Mouse (Mus musculus): ENCODE measurements around the gene Agmat. TPM values are rescaled to one million over a fixed set of nuclear protein-coding genes. Genes with fewer than 3 reads are reported as not detected.
A peak's percentile ranks its signal among the peaks of the same experiment; 100 is the strongest.

The Agmat gene
- total and polyA plus RNA-seq, 2 experiments from 2014 or later, result 0.60 TPM; not detected in 1

- H3K9me3 ChIP-seq (ENCODE audit: low read length), result no peaks in the 10 kb centered on the region
- WGBS, result 62% methylated on average over 3 of the region's 3 CpGs
- no peak overlapping the region for H3K27ac ChIP-seq
- no peak for DNase-seq (ENCODE audit: low spot score)
- TF ChIP-seq CTCF (IDR thresholded peaks at IDR 0.05; ENCODE audit: low read depth), result no peak
- H3K9ac ChIP-seq (replicated peaks; ENCODE audit: low read length), result no peak overlapping the region
- no peaks in the 10 kb centered on the region for H3K36me3 ChIP-seq (ENCODE audit: insufficient read depth, low read length)
- no peak overlapping the region for H3K4me3 ChIP-seq (ENCODE audit: low read length)
- no peak overlapping the region for H3K4me2 ChIP-seq (ENCODE audit: low read depth, low read length)
- ATAC-seq, result no peak
- H3K4me1 ChIP-seq (ENCODE audit: insufficient read depth, low read length), result no peaks in the 10 kb centered on the region
- H3K27me3 ChIP-seq (ENCODE audit: insufficient read depth, low read length), result no peaks in the 10 kb centered on the region
Measured at GRCm38 (mm10) chr4:141750826-141751225, 4.4 kb downstream of the Agmat start.

GRCm38 (mm10) chr4:141751419-141752075 lies 5.1 kb downstream of the Agmat start:
- no peaks in the 10 kb centered on the region for H3K36me3 ChIP-seq (ENCODE audit: insufficient read depth, low read length)
- no peak overlapping the region for H3K4me2 ChIP-seq (ENCODE audit: low read depth, low read length)
- H3K9me3 ChIP-seq (ENCODE audit: low read length), result no peaks in the 10 kb centered on the region
- no peak for DNase-seq (ENCODE audit: low spot score)
- peak; percentile 32; the same call in 1 of the 2 replicates for ATAC-seq
- no peaks in the 10 kb centered on the region for H3K4me1 ChIP-seq (ENCODE audit: insufficient read depth, low read length)
- H3K27me3 ChIP-seq (ENCODE audit: insufficient read depth, low read length), result no peaks in the 10 kb centered on the region
- TF ChIP-seq CTCF (IDR thresholded peaks at IDR 0.05; ENCODE audit: low read depth), result no peak
- H3K27ac ChIP-seq, result no peak overlapping the region
- no peak overlapping the region for H3K4me3 ChIP-seq (ENCODE audit: low read length)
- H3K9ac ChIP-seq (replicated peaks; ENCODE audit: low read length), result no peak overlapping the region
- WGBS, result 35% methylated on average over 4 of the region's 4 CpGs

GRCm38 (mm10) chr4:141752076-141752421 lies 5.6 kb downstream of the Agmat start:
- 13% methylated on average over 4 of the region's 4 CpGs for WGBS

GRCm38 (mm10) chr4:141755375-141755930 lies 9.0 kb downstream of the Agmat start:
- no peak for TF ChIP-seq CTCF (IDR thresholded peaks at IDR 0.05; ENCODE audit: low read depth)
- no peaks in the 10 kb centered on the region for H3K36me3 ChIP-seq (ENCODE audit: insufficient read depth, low read length)
- ATAC-seq (no peak), DNase-seq (ENCODE audit: low spot score) (no peak)
- no peaks in the 10 kb centered on the region for H3K27me3 ChIP-seq (ENCODE audit: insufficient read depth, low read length)
- WGBS, result 94% methylated on average over 19 of the region's 19 CpGs
- H3K4me3 ChIP-seq (ENCODE audit: low read length), result no peak overlapping the region
- no peaks in the 10 kb centered on the region for H3K9me3 ChIP-seq (ENCODE audit: low read length)
- no peak overlapping the region for H3K4me2 ChIP-seq (ENCODE audit: low read depth, low read length)
- no peak overlapping the region for H3K9ac ChIP-seq (replicated peaks; ENCODE audit: low read length)
- H3K27ac ChIP-seq, result no peak overlapping the region
- H3K4me1 ChIP-seq (ENCODE audit: insufficient read depth, low read length), result no peaks in the 10 kb centered on the region

More at GRCm38 (mm10) chr4:141752076-141752421, 5.6 kb downstream of the Agmat start:
- Histone ChIP-seq H3K27me3 (ENCODE audit: insufficient read depth, low read length) (no peaks in the 10 kb centered on the region), H3K9ac (replicated peaks; ENCODE audit: low read length) (no peak overlapping the region), H3K27ac (no peak overlapping the region), H3K4me1 (ENCODE audit: insufficient read depth, low read length) (no peaks in the 10 kb centered on the region), H3K4me2 (ENCODE audit: low read depth, low read length) (no peak overlapping the region), H3K9me3 (ENCODE audit: low read length) (no peaks in the 10 kb centered on the region), H3K36me3 (ENCODE audit: insufficient read depth, low read length) (no peaks in the 10 kb centered on the region), H3K4me3 (ENCODE audit: low read length) (no peak overlapping the region)
- DNase-seq (ENCODE audit: low spot score) (no peak), ATAC-seq (no peak)
- no peak for TF ChIP-seq CTCF (IDR thresholded peaks at IDR 0.05; ENCODE audit: low read depth)

GRCm38 (mm10) chr4:141757124-141757523 lies 10.7 kb downstream of the Agmat start:
- no peak for ATAC-seq
- WGBS, result 84% methylated on average over 3 of the region's 3 CpGs
- no peak for TF ChIP-seq CTCF (IDR thresholded peaks at IDR 0.05; ENCODE audit: low read depth)

GRCm38 (mm10) chr4:141758874-141759542 lies 12.5 kb downstream of the Agmat start:
- no peak overlapping the region for H3K4me2 ChIP-seq (ENCODE audit: low read depth, low read length)
- WGBS, result 76% methylated on average over 6 of the region's 6 CpGs
- DNase-seq (ENCODE audit: low spot score), result no peak
- no peaks in the 10 kb centered on the region for H3K4me1 ChIP-seq (ENCODE audit: insufficient read depth, low read length)
- peaks cover 23% of the 10 kb centered on the region for H3K36me3 ChIP-seq (ENCODE audit: insufficient read depth, low read length)
- no peaks in the 10 kb centered on the region for H3K9me3 ChIP-seq (ENCODE audit: low read length)
- no peak overlapping the region for H3K27ac ChIP-seq
- no peak for ATAC-seq
- no peak overlapping the region for H3K9ac ChIP-seq (replicated peaks; ENCODE audit: low read length)
- no peaks in the 10 kb centered on the region for H3K27me3 ChIP-seq (ENCODE audit: insufficient read depth, low read length)
- no peak for TF ChIP-seq CTCF (IDR thresholded peaks at IDR 0.05; ENCODE audit: low read depth)
- no peak overlapping the region for H3K4me3 ChIP-seq (ENCODE audit: low read length)

More at GRCm38 (mm10) chr4:141757124-141757523, 10.7 kb downstream of the Agmat start:
- Histone ChIP-seq H3K4me2 (ENCODE audit: low read depth, low read length) (no peak overlapping the region), H3K4me1 (ENCODE audit: insufficient read depth, low read length) (no peaks in the 10 kb centered on the region), H3K27me3 (ENCODE audit: insufficient read depth, low read length) (no peaks in the 10 kb centered on the region), H3K9ac (replicated peaks; ENCODE audit: low read length) (no peak overlapping the region), H3K36me3 (ENCODE audit: insufficient read depth, low read length) (peaks cover 6% of the 10 kb centered on the region; the same call in 1 of the 2 replicates), H3K27ac (no peak overlapping the region), H3K4me3 (ENCODE audit: low read length) (no peak overlapping the region), H3K9me3 (ENCODE audit: low read length) (no peaks in the 10 kb centered on the region)
- DNase-seq (ENCODE audit: low spot score), result no peak

- Histone ChIP-seq H3K27ac (no peak overlapping the region), H3K9me3 (ENCODE audit: low read length) (no peaks in the 10 kb centered on the region), H3K4me2 (ENCODE audit: low read depth, low read length) (no peak overlapping the region), H3K36me3 (ENCODE audit: insufficient read depth, low read length) (peaks cover 30% of the 10 kb centered on the region), H3K4me1 (ENCODE audit: insufficient read depth, low read length) (no peaks in the 10 kb centered on the region), H3K4me3 (ENCODE audit: low read length) (no peak overlapping the region), H3K27me3 (ENCODE audit: insufficient read depth, low read length) (no peaks in the 10 kb centered on the region), H3K9ac (replicated peaks; ENCODE audit: low read length) (no peak overlapping the region)
- ATAC-seq (no peak), DNase-seq (ENCODE audit: low spot score) (no peak)
- no peak for TF ChIP-seq CTCF (IDR thresholded peaks at IDR 0.05; ENCODE audit: low read depth)
- WGBS, result 83% methylated on average over 4 of the region's 4 CpGs
Measured at GRCm38 (mm10) chr4:141760942-141761341, 14.5 kb downstream of the Agmat start.
